Mouse (Mus musculus) liver, embryonic 14.5 days (tissue): Measurements from ENCODE around the gene Igsf21. TPM values are rescaled to one million over a fixed set of nuclear protein-coding genes. Genes with fewer than 3 reads are reported as not detected.

Source experiments
- ATAC-seq: fragments of 200-750 bp; cut with Nextera tagmentation; 2 replicates; pipeline ENCODE4 v1.8.0; 2017; ENCODE audit warnings: moderate number of reproducible peaks, mild to moderate bottlenecking, moderate library complexity; ENCODE audit not compliant: insufficient read depth
- DNase-seq, 3 experiments: peaks; one replicate each; pipeline ENCODE4 v3.0.0-alpha.2; 2012 to 2013; ENCODE audit warnings: low read depth in 3 of 3, low spot score in 3 of 3
- H3K27ac ChIP-seq: fragments of 300-500 bp; sonication (generic); 2 replicates; pipeline ENCODE4 v1.5.1; 2014; ENCODE audit warnings: moderate library complexity, mild to moderate bottlenecking, control low read depth, inconsistent platforms
- H3K27me3 ChIP-seq: fragments of 300-500 bp; sonication (generic); 2 replicates; pipeline ENCODE4 v1.6.1; 2014; ENCODE audit warnings: mild to moderate bottlenecking, low read length, moderate library complexity; ENCODE audit not compliant: control insufficient read depth, insufficient read depth
- H3K36me3 ChIP-seq: fragments of 300-500 bp; sonication (generic); replicated peaks from 2 replicates; pipeline ENCODE4 v1.6.1; 2014; ENCODE audit warnings: low read depth; ENCODE audit not compliant: control insufficient read depth, insufficient read depth
- H3K4me1 ChIP-seq, 2 experiments: fragments of 200-500 bp in 1 of 2; fragments of 300-500 bp in 1 of 2; sonication (generic) in 1 of 2; replicated peaks; 2 replicates each; pipeline ENCODE4 v1.6.1; 2012 to 2014; ENCODE audit warnings: antibody characterized with exemption in 1 of 2, inconsistent platforms in 1 of 2, low read length in 1 of 2; ENCODE audit not compliant: control insufficient read depth in 2 of 2, insufficient read depth in 2 of 2
- H3K4me2 ChIP-seq: fragments of 300-500 bp; sonication (generic); 2 replicates; pipeline ENCODE4 v1.6.1; 2014; ENCODE audit warnings: low read depth, mild to moderate bottlenecking, control low read depth, moderate library complexity
- H3K4me3 ChIP-seq, 2 experiments: fragments of 200-500 bp in 1 of 2; fragments of 300-500 bp in 1 of 2; sonication (generic) in 1 of 2; 2 replicates each; pipeline ENCODE4 v1.5.1; 2012 to 2014; ENCODE audit warnings: low read depth in 2 of 2, low read length in 2 of 2, mild to moderate bottlenecking in 2 of 2, control low read depth in 1 of 2, inconsistent platforms in 1 of 2, moderate library complexity in 1 of 2; ENCODE audit not compliant: insufficient read depth in 1 of 2
- H3K9ac ChIP-seq: fragments of 300-500 bp; sonication (generic); replicated peaks from 2 replicates; pipeline ENCODE4 v1.6.1; 2014; ENCODE audit warnings: mild to moderate bottlenecking, control low read depth, moderate library complexity
- H3K9me3 ChIP-seq: fragments of 300-500 bp; sonication (generic); 2 replicates; pipeline ENCODE4 v1.6.1; 2016; ENCODE audit warnings: low read length, mixed read lengths; ENCODE audit not compliant: control insufficient read depth
- CTCF ChIP-seq: IDR thresholded peaks from 2 replicates; pipeline ENCODE4 v1.5.1; 2016; ENCODE audit warnings: antibody characterized with exemption, low read depth, control low read depth
- EP300 ChIP-seq: IDR thresholded peaks from 2 replicates; pipeline ENCODE4 v1.6.1; 2016; ENCODE audit warnings: antibody characterized with exemption, low read depth
- WGBS: fragments of 180-500 bp; shearing (Covaris S2); extraction: QIAGEN DNeasy Blood & Tissue Kit; methylation state at CpG from one replicate; pipeline ENCODE4 v1.1.7; 2014; ENCODE audit not compliant: insufficient replicate concordance; 5-methylcytosine and 5-hydroxymethylcytosine counted together
- polyA plus RNA-seq, 2 experiments: library from polyadenylated mRNA; depleted of rRNA in 1 of 2; stranded (reverse) in 1 of 2; unstranded in 1 of 2; fragments of >200 nt; fragmentation: Nextera tagmentation in 1 of 2; extraction: Ambion mirVana in 1 of 2; gene quantifications; 2 replicates each; pipeline versions ENCODE4 v1.2.1 to v1.2.3; 2012 to 2014

Igsf21 gene
- polyA plus RNA-seq, 2 experiments = 0.18 TPM; not detected in 1

DNA sequence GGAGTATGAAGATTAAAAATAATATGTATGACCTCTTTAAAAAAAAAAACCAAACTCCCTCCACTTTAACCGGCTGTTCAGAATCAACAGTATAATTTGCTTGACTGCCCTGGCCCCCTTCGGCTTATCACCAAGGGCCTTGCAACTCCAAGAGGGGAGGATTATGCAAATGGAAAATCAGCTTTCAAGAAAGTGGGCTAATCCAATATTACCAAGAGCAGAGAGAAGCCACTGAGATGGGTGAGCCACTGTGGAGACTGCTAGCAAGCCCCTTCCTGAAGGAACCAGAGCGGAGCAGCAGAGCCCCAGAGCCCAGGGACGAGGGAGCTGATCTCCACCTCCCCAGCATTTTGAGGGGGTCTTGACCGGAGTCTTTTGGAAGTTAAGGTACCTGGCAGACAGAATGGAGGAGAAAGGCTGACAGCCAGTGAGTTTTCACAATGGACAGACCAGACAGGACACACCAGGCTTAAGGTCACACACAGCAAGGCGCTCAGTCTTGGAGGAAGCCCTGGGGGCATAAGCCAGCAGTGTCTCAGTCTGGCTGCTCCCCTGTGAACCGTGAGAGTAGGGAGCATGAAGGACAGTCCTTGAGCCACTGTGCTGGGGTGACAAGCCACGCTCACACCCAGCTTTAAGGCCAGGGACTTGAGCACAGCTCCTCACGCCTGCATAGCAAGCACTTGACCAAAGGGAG, 114.8 kb downstream of the Igsf21 start:
- H3K9me3 ChIP-seq = no peaks in the 10 kb centered on the region
- H3K9ac ChIP-seq = no peak overlapping the region
- 30% methylated on average over 9 of the region's 9 CpGs for WGBS
- ATAC-seq (no peak), DNase-seq (no peak)
- no peaks in the 10 kb centered on the region for H3K36me3 ChIP-seq
- no peak for TF ChIP-seq CTCF
- no peak for TF ChIP-seq EP300
- no peak overlapping the region for H3K27ac ChIP-seq
- no peak overlapping the region for H3K4me3 ChIP-seq
- H3K4me2 ChIP-seq = no peak overlapping the region
- no peaks in the 10 kb centered on the region for H3K4me1 ChIP-seq
- H3K27me3 ChIP-seq = no peaks in the 10 kb centered on the region

DNA sequence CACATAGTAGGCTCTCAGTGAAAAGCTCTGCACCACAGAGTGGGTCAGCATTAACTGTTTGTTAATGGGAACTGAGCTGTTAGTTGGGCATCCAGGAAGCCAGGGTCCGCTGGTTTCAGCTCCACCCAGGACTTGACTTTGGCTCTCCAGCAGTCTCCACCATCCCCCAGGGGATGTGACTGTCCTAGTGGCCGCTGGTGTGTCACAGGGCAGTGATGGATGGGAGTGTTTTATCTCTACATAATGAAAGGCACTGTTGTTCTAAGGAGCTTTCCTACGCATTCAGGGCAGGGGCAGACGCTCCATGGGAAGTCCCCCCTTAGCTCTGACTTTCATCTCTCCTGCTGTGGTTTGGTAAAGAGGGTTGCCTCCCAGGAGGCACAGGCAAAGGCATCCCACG, 115.4 kb downstream of the Igsf21 start:
- H3K9ac ChIP-seq = no peak overlapping the region
- no peak overlapping the region for H3K4me2 ChIP-seq
- WGBS = 7% methylated on average over 5 of the region's 5 CpGs
- H3K4me1 ChIP-seq = no peaks in the 10 kb centered on the region
- DNase-seq (no peak), ATAC-seq (no peak)
- H3K36me3 ChIP-seq = no peaks in the 10 kb centered on the region
- no peaks in the 10 kb centered on the region for H3K9me3 ChIP-seq
- no peaks in the 10 kb centered on the region for H3K27me3 ChIP-seq
- TF ChIP-seq CTCF = no peak
- TF ChIP-seq EP300 = no peak
- H3K27ac ChIP-seq = no peak overlapping the region
- no peak overlapping the region for H3K4me3 ChIP-seq

GRCm38 (mm10) chr4:140129553-140130275, 116.9 kb downstream of the Igsf21 start:
- TF ChIP-seq EP300 = no peak
- no peak for TF ChIP-seq CTCF
- Histone ChIP-seq H3K27ac (no peak overlapping the region), H3K27me3 (no peaks in the 10 kb centered on the region), H3K4me3 (no peak overlapping the region), H3K36me3 (no peaks in the 10 kb centered on the region), H3K9me3 (no peaks in the 10 kb centered on the region), H3K4me2 (no peak overlapping the region), H3K4me1 (no peaks in the 10 kb centered on the region), H3K9ac (no peak overlapping the region)
- ATAC-seq = no peak
- WGBS = 44% methylated on average over 12 of the region's 12 CpGs
- DNase-seq = no peak

GRCm38 (mm10) chr4:140128116-140128515, 118.5 kb downstream of the Igsf21 start:
- Histone ChIP-seq H3K4me1 (no peaks in the 10 kb centered on the region), H3K27ac (no peak overlapping the region), H3K27me3 (no peaks in the 10 kb centered on the region), H3K4me3 (no peak overlapping the region), H3K9me3 (no peaks in the 10 kb centered on the region), H3K36me3 (no peaks in the 10 kb centered on the region), H3K9ac (no peak overlapping the region), H3K4me2 (no peak overlapping the region)
- no peak for TF ChIP-seq CTCF
- TF ChIP-seq EP300 = no peak
- DNase-seq (no peak), ATAC-seq (no peak)
- 64% methylated on average over 11 of the region's 11 CpGs for WGBS

DNA sequence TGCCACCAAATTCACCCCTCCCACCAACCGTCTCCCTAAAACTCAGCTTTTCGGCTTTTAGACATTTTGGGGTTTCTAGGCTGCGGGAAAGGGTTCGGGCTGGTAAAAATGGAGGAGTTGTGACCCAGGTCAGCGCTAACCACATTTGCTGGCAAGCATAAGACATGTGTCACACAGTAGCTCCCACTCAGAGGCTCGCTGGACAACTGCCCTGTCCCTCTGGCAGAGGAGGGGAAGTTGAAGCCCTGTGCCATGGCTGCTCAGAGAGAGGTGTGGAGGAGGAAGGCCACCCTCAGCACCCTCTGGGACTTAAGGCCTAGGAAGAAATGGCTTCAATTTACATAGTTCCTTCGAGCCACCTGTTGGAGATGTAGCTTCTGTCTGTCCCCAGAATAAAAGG, 120.8 kb downstream of the Igsf21 start:
- Histone ChIP-seq H3K4me3 (no peak overlapping the region), H3K9me3 (no peaks in the 10 kb centered on the region), H3K4me1 (no peaks in the 10 kb centered on the region), H3K27me3 (no peaks in the 10 kb centered on the region), H3K4me2 (no peak overlapping the region), H3K36me3 (no peaks in the 10 kb centered on the region), H3K9ac (no peak overlapping the region), H3K27ac (no peak overlapping the region)
- no peak for DNase-seq
- no peak for TF ChIP-seq CTCF
- TF ChIP-seq EP300 = no peak
- WGBS = 62% methylated on average over 7 of the region's 7 CpGs
- no peak for ATAC-seq
